Mouse (Mus musculus): ENCODE data around the gene Klf16. TPM values are rescaled to one million over a fixed set of nuclear protein-coding genes. Genes with fewer than 3 reads are reported as not detected.
"Not testable (repeated sequence)": the region's sequence is repeated elsewhere in the genome, so short reads cannot be mapped to it uniquely, and the experiment has no call there.

Gene Klf16
- total RNA-seq, 2 experiments from 2014 or later = 12.4 to 14.1 TPM

- no peak for DNase-seq
Observed at GRCm38 (mm10) chr10:80606306-80606705, 29.2 kb upstream of the Klf16 start.

- DNase-seq = not testable (repeated sequence)
Observed at GRCm38 (mm10) chr10:80605721-80606120, 28.6 kb upstream of the Klf16 start, which contains the start of gene Gm49322. TSS of gene Gm49322 (plus strand) at chr10:80606021.

GRCm38 (mm10) chr10:80604988-80605387, 27.9 kb upstream of the Klf16 start:
- DNase-seq = no peak

- no peak for DNase-seq
Observed at GRCm38 (mm10) chr10:80604001-80604509, 26.9 kb upstream of the Klf16 start.

GRCm38 (mm10) chr10:80603364-80603763, 26.2 kb upstream of the Klf16 start:
- no peak for DNase-seq

GRCm38 (mm10) chr10:80602698-80603325, 25.7 kb upstream of the Klf16 start, which contains the start of the genes Scamp4 and Adat3:
TSS of gene Scamp4 (plus strand) at chr10:80602872.
TSS of gene Adat3 (plus strand) at chr10:80602880.
- DNase-seq = peak; percentile 96

GRCm38 (mm10) chr10:80596318-80596717, 19.2 kb upstream of the Klf16 start:
- peak; percentile 52 for DNase-seq

- peak; percentile 98 for DNase-seq
Observed at GRCm38 (mm10) chr10:80589879-80590854, 13.0 kb upstream of the Klf16 start, which contains the start of gene Abhd17a. TSS of gene Abhd17a (minus strand) at chr10:80590341.

- DNase-seq = no peak
Observed at GRCm38 (mm10) chr10:80589127-80589878, 12.2 kb upstream of the Klf16 start.

- DNase-seq = no peak
Observed at GRCm38 (mm10) chr10:80587305-80587657, 10.2 kb upstream of the Klf16 start.

GRCm38 (mm10) chr10:80586407-80587304, 9.5 kb upstream of the Klf16 start:
- DNase-seq = no peak

- no peak for DNase-seq
Observed at GRCm38 (mm10) chr10:80585581-80585980, 8.5 kb upstream of the Klf16 start.

GRCm38 (mm10) chr10:80584642-80585552, 7.8 kb upstream of the Klf16 start:
- DNase-seq = no peak

- peak; percentile 53 for DNase-seq
Observed at GRCm38 (mm10) chr10:80584045-80584488, 6.9 kb upstream of the Klf16 start.

- no peak for DNase-seq
Observed at GRCm38 (mm10) chr10:80583047-80583446, 5.9 kb upstream of the Klf16 start.

GRCm38 (mm10) chr10:80578911-80579310, 1.8 kb upstream of the Klf16 start:
- peak; percentile 69 for DNase-seq

GRCm38 (mm10) chr10:80578131-80578750, 1.1 kb upstream of the Klf16 start:
- DNase-seq = peak; percentile 91

- DNase-seq = peak; percentile 81
Observed at GRCm38 (mm10) chr10:80576351-80577194, 548 bp downstream of the Klf16 start.
